Mouse (Mus musculus) forebrain, embryonic 13.5 days (tissue): ENCODE measurements around the gene Pih1d1. TPM values are rescaled to one million over a fixed set of nuclear protein-coding genes. Genes with fewer than 3 reads are reported as not detected.
A peak's percentile ranks its signal among the peaks of the same experiment; 100 is the strongest.
"Not testable (repeated sequence)": the region's sequence is repeated elsewhere in the genome, so short reads cannot be mapped to it uniquely, and the experiment has no call there.

Source experiments
- ATAC-seq: fragments of 200-750 bp; cut with Nextera tagmentation; 2 replicates; pipeline ENCODE4 v1.8.0; 2017
- H3K27ac ChIP-seq: fragments of 300-500 bp; sonication (generic); 2 replicates; pipeline ENCODE4 v1.5.1; 2015; ENCODE audit warnings: inconsistent platforms, mild to moderate bottlenecking, moderate library complexity
- H3K27me3 ChIP-seq: fragments of 300-500 bp; sonication (generic); 2 replicates; pipeline ENCODE4 v1.6.1; 2015; ENCODE audit warnings: mild to moderate bottlenecking, inconsistent platforms
- H3K36me3 ChIP-seq: fragments of 300-500 bp; sonication (generic); 2 replicates; pipeline ENCODE4 v1.6.1; 2015; ENCODE audit warnings: mild to moderate bottlenecking, inconsistent platforms; ENCODE audit not compliant: poor library complexity, severe bottlenecking
- H3K4me1 ChIP-seq: fragments of 300-500 bp; sonication (generic); 2 replicates; pipeline ENCODE4 v1.6.1; 2015; ENCODE audit warnings: inconsistent platforms
- H3K4me2 ChIP-seq: fragments of 300-500 bp; sonication (generic); 2 replicates; pipeline ENCODE4 v1.6.1; 2015; ENCODE audit warnings: inconsistent platforms, mild to moderate bottlenecking, moderate library complexity
- H3K4me3 ChIP-seq: fragments of 300-500 bp; sonication (generic); 2 replicates; pipeline ENCODE4 v1.5.1; 2015; ENCODE audit warnings: mild to moderate bottlenecking, inconsistent platforms
- H3K9ac ChIP-seq: fragments of 300-500 bp; sonication (generic); 2 replicates; pipeline ENCODE4 v1.6.1; 2015; ENCODE audit warnings: mild to moderate bottlenecking, inconsistent platforms
- H3K9me3 ChIP-seq: fragments of 300-500 bp; sonication (generic); replicated peaks from 2 replicates; pipeline ENCODE4 v1.6.1; 2016; ENCODE audit warnings: inconsistent platforms
- WGBS: fragments of 180-500 bp; shearing (Covaris S2); methylation state at CpG from one replicate; pipeline ENCODE4 v1.1.7; 2015; 5-methylcytosine and 5-hydroxymethylcytosine counted together
- polyA plus RNA-seq: library from polyadenylated mRNA; unstranded; fragments of >200 nt; fragmentation: Nextera tagmentation; extraction: Ambion mirVana; gene quantifications from 2 replicates; pipeline ENCODE4 v1.2.1, GENCODE M21; 2015

The Pih1d1 gene
- polyA plus RNA-seq, 1 experiment from 2014 or later = 97.5 TPM

DNA sequence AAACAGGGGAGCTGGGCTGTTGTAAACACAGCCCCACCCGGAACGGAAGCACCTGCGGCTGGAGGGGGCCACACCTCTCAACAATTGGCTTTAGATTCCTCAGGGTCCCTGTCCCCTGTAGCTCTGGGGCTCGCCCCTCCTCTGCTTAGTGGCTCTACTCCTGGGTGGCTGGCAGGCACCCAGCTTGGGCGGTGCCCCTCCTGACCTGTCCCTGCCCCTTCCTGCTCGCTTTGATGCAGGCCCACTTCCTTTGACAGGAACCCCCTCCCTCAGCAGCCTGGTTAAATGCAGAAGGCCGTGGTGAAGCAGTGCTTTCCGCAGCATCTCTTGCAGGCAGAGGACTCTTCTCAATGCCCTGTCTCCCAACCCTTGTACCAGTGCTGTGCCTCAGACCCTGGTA lies 32.7 kb upstream of the Pih1d1 start:
- Histone ChIP-seq H3K36me3 (peaks cover 74% of the 10 kb centered on the region), H3K27ac (peak overlapping the region; percentile 8; the same call in 1 of the 2 replicates), H3K4me3 (no peak overlapping the region), H3K9me3 (no peaks in the 10 kb centered on the region), H3K4me2 (no peak overlapping the region), H3K4me1 (peaks cover 35% of the 10 kb centered on the region), H3K27me3 (no peaks in the 10 kb centered on the region), H3K9ac (peak overlapping the region; percentile 17; the same call in 1 of the 2 replicates)
- ATAC-seq = no peak
- 85% methylated on average over 8 of the region's 8 CpGs for WGBS

DNA sequence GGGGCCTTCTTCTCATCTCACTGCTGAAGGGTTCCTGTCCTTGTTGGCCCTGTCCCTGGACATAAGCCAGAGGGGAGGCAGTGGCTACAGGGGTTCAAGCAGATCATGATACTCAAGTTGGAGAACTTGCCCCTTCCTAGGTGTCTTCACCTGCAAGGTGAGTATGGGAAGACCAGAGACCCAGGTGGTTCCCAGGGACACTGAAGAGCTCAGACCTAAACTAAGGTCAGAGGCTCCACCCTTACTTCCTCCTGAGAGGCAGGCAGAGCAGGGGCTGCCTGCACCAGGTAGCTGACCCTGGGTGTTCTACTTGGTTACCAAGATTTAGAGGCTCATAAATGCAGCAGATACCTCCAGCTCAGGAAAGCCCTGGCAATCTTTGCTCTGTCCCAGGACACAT lies 32.1 kb upstream of the Pih1d1 start:
- no peak overlapping the region for H3K27ac ChIP-seq
- H3K4me1 ChIP-seq = peaks cover 41% of the 10 kb centered on the region
- H3K36me3 ChIP-seq = peaks cover 79% of the 10 kb centered on the region
- peak overlapping the region; percentile 17; the same call in 1 of the 2 replicates for H3K9ac ChIP-seq
- ATAC-seq = no peak
- H3K4me3 ChIP-seq = no peak overlapping the region
- no peaks in the 10 kb centered on the region for H3K27me3 ChIP-seq
- H3K4me2 ChIP-seq = no peak overlapping the region; the same call in 1 of the 2 replicates
- H3K9me3 ChIP-seq = no peaks in the 10 kb centered on the region

DNA sequence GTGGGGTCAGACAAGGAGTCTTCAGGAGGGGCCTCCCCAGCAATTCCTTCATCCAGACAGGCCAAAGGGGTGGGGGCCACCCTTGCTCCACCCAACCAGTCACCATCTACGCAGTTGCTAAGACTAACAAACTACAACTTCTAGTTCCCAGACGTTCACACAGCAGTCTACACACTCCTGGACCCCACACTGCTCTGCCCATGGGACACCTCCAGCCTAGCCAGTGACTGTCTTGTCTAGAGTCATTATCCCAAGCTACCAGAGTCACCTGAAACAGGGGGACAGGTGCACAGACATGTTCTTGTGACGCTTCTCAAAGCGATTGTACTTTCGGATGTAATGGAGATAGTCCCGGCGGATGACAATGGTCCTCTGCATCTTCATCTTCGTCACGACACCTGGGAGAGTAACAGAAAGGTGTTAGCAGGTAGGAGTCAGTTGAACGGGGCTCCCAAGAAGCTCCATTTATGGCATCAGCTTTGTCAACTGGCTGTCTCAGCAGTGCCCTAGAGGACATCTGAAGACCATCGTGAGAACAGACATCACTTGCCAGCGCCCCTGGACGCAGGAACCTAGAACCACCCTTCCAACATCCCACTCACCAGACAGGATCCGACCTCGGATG lies 31.4 kb upstream of the Pih1d1 start:
- Histone ChIP-seq H3K27me3 (no peaks in the 10 kb centered on the region), H3K36me3 (peaks cover 82% of the 10 kb centered on the region), H3K4me2 (peak overlapping the region; percentile 77), H3K4me3 (peak overlapping the region; percentile 97), H3K9ac (peak overlapping the region; percentile 99), H3K9me3 (no peaks in the 10 kb centered on the region), H3K4me1 (peaks cover 48% of the 10 kb centered on the region), H3K27ac (no peak overlapping the region)
- 87% methylated on average over 15 of the region's 15 CpGs for WGBS
- ATAC-seq = no peak

DNA sequence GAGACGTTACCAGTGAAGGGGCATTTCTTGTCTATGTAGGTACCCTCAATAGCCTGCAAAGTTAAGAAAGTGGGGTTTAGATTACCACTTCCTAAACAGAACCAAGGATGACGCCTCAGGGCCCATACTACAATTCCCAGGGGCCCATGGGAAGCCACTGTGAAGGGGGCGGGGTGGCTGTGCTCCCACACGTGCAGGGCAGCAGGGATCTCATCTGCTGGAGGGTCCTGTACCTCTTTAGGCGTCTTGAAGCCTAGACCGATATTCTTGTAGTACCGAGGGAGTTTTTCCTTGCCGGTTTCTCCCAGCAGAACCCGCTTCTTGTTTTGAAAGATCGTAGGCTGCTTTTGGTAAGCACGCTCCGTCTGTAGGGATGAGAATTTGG lies 30.9 kb upstream of the Pih1d1 start:
- H3K27me3 ChIP-seq = no peaks in the 10 kb centered on the region
- H3K9ac ChIP-seq = peak overlapping the region; percentile 99
- H3K4me1 ChIP-seq = peaks cover 49% of the 10 kb centered on the region
- peaks cover 77% of the 10 kb centered on the region for H3K36me3 ChIP-seq
- 0 out of 2 replicates have a peak overlapping the region, but pooled peaks have one; percentile 26 for H3K27ac ChIP-seq
- H3K9me3 ChIP-seq = no peaks in the 10 kb centered on the region
- ATAC-seq = no peak
- peak overlapping the region; percentile 77 for H3K4me2 ChIP-seq
- WGBS = 25% methylated on average over 12 of the region's 12 CpGs
- peak overlapping the region; percentile 97 for H3K4me3 ChIP-seq

DNA sequence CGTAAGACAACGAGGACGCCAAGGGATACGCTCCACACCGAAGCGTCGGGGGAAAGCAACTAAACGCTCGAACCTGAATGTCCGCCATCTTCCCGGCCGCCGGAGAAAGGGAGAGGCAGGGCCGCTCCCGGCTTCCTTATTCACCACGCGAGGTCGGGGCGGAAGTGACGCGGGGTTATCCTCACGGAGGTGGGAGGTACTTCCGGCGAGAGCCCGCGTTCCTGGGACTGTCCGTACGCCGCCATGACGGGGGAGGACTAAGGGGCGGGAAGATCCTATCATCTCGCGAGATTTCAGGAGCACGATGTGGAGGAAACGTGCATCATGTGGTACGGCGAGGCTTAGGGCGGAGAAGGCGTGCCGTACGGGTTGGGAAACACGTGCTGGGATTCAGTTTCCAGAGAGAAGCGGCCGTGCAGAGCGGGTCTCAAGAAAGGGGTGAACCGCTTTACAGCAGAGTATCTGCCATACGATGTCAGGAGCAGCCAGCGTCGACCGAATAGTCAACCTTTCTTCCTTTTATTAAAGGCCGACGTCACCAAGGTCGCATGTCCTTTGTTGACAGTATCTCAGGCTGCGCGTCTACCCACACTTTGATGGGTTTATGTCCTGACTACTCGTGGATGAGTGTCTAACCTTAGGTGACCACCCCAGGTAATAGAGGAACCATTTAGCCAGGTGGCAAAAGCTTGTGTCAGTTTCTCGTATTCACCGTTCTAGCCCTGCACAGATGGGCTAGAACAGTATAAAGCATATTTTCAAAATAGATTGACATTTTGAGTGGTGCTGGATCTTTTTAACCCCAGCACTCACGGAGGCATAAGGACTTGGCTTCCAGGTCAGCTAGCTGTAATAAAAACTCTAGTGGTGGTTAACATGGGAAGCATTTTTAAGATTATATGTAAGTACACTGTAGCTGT lies 29.6 kb upstream of the Pih1d1 start, which contains the start of gene Rps11:
Gene Rps11, minus strand, starts transcription at position 216 of the 920 bp plus-strand sequence.
- peak within 1 kb of the TSS; percentile 77 for H3K4me2 ChIP-seq
- peaks cover 52% of the 10 kb centered on the region for H3K4me1 ChIP-seq
- H3K36me3 ChIP-seq = peaks cover 64% of the 10 kb centered on the region
- H3K27me3 ChIP-seq = no peaks in the 10 kb centered on the region
- H3K4me3 ChIP-seq = peak within 1 kb of the TSS; percentile 97
- peak within 1 kb of the TSS; percentile 89 for H3K27ac ChIP-seq
- H3K9me3 ChIP-seq = no peaks in the 10 kb centered on the region
- ATAC-seq = peak; percentile 86
- under 1% methylated on average over 59 of the region's 59 CpGs for WGBS
- peak within 1 kb of the TSS; percentile 99 for H3K9ac ChIP-seq

DNA sequence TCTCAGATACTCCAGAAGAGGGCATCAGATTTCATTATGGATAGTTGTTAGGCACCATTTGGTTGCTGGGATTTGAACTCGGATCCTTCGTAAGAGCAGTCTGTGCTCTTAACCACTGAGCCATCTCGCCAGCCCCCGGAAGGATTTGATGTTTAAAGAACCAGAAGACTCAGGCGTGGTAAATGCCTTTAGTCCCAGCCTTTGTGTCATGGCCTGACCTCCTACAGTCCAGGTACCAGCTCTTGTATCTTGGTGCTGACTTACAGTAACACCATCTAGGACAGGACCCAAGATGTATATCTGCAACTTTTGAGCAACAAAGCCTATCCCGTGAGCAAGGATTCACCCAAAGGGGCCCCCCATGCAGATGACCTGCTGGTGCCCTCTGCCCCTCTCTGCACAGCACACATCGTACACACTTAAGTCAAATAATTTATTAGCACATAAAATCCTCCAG lies 28.9 kb upstream of the Pih1d1 start:
- H3K4me3 ChIP-seq = peak overlapping the region; percentile 97; the same call in 1 of the 2 replicates
- H3K9me3 ChIP-seq = no peaks in the 10 kb centered on the region
- H3K27ac ChIP-seq = peak overlapping the region; percentile 89
- peaks cover 57% of the 10 kb centered on the region for H3K36me3 ChIP-seq
- ATAC-seq = no peak
- no peak overlapping the region for H3K9ac ChIP-seq
- peaks cover 58% of the 10 kb centered on the region for H3K4me1 ChIP-seq
- H3K4me2 ChIP-seq = peak overlapping the region; percentile 77
- 18% methylated on average over 7 of the region's 7 CpGs for WGBS
- no peaks in the 10 kb centered on the region for H3K27me3 ChIP-seq

DNA sequence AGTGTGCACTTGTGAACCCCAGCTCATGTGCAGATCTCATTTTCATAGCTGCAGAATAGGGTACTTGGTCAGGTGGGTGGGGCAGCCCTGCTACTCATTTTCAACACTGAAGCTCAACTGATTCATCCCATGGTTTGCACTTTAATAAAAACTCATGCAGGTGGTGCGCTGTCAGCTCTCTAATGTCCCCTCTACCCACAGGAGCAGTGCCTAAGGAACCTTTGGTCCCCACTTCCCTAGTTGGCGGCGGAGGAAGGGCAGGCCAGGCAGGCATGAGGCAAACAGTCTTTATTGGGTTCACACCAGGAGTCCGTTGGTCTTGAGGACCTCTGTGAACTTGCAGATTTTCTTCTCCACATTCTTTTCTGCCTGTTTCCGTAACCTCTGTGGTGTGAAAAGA lies 28.5 kb upstream of the Pih1d1 start:
- peak overlapping the region; percentile 90 for H3K4me2 ChIP-seq
- H3K9ac ChIP-seq = peak overlapping the region; percentile 98; the same call in 1 of the 2 replicates
- not testable (repeated sequence) for ATAC-seq, H3K27me3 ChIP-seq, H3K9me3 ChIP-seq
- H3K4me1 ChIP-seq = peaks cover 58% of the 10 kb centered on the region
- peak overlapping the region; percentile 89 for H3K27ac ChIP-seq
- peaks cover 52% of the 10 kb centered on the region for H3K36me3 ChIP-seq
- 65% methylated on average over 5 of the region's 5 CpGs for WGBS
- 0 out of 2 replicates have a peak overlapping the region, but pooled peaks have one; percentile 82 for H3K4me3 ChIP-seq

DNA sequence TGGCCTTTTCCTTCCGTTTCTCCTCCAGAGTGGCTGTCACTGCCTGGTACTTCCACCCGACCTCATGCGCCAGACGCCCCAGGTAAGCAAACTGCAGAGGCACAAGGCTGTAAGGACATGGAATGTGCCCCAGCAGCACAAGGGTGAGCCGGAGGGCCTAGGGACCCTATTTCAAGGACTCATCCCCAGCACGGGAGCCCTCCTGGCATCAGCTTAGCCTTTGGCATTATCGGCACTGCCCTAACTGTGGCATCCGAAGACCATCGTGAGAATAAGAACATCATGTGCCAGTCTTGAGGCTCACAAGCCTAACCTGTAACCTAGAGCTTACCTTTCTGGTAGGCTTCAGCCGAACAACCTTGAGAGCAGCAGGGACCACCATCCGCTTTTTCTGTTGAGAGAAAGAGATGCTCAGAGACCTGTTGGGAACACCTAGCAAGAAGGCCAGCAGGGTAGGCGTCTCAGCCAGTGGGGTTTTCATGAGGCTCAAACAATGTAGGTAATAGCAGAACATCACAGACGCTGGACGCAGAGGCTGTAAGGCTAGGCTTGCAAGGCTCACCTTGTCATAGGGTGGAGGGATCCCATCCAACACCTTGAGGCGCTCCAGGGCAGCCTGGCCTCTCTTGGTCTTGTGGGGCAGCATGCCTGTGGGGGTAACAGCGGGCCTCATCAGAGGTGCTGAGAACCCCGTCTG lies 27.8 kb upstream of the Pih1d1 start:
- Histone ChIP-seq H3K36me3 (peaks cover 46% of the 10 kb centered on the region), H3K4me2 (peak overlapping the region; percentile 90), H3K27ac (peak overlapping the region; percentile 89), H3K4me3 (peak overlapping the region; percentile 82), H3K9me3 (no peaks in the 10 kb centered on the region), H3K27me3 (no peaks in the 10 kb centered on the region), H3K9ac (peak overlapping the region; percentile 98), H3K4me1 (peaks cover 58% of the 10 kb centered on the region)
- ATAC-seq = no peak
- WGBS = 76% methylated on average over 17 of the region's 17 CpGs

DNA sequence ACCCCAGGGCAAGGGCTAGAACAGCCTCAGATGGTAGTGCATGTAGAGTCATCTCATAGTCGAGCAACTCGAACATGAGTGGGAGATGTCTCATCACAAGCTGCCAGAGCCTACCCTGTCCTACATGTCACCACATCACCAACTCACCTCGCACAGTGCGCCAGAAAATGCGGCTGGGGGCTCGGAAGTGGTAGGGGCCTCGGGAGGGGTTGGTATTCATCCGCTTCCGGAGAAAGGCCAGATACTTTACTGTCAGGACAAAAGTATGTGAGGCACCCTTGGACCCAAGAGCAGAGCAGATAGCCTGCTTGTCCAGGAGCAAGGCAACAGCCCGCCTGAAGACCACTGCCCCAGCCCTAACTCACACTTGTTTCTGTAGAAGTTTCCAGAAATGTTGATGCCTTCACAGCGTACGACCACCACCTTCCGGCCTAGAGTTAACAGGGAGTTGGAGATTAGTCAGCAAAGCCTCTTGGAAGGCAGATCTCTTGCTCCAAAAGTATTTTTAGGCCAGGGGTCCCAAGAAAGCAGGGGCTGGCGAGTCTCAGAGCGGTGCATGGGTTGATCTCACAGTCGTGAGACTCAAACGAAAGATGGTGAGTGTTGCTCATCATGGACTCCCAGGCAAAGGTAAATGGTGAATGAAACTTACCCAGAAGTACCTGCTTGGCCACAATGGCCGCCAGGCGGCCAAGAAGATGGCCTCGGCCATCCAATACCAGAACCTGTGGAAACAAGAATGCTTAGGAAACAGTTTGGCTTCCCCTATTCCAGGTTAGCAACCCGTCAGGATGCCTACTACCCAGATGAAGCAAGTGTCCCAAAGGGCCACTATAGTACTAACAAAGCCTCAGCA lies 27.0 kb upstream of the Pih1d1 start:
- 51% methylated on average over 21 of the region's 21 CpGs for WGBS
- Histone ChIP-seq H3K9ac (peak overlapping the region; percentile 98), H3K27me3 (no peaks in the 10 kb centered on the region), H3K4me1 (peaks cover 51% of the 10 kb centered on the region), H3K9me3 (no peaks in the 10 kb centered on the region), H3K4me2 (peak overlapping the region; percentile 90), H3K4me3 (peak overlapping the region; percentile 82), H3K36me3 (peaks cover 38% of the 10 kb centered on the region), H3K27ac (peak overlapping the region; percentile 89)
- ATAC-seq = no peak

DNA sequence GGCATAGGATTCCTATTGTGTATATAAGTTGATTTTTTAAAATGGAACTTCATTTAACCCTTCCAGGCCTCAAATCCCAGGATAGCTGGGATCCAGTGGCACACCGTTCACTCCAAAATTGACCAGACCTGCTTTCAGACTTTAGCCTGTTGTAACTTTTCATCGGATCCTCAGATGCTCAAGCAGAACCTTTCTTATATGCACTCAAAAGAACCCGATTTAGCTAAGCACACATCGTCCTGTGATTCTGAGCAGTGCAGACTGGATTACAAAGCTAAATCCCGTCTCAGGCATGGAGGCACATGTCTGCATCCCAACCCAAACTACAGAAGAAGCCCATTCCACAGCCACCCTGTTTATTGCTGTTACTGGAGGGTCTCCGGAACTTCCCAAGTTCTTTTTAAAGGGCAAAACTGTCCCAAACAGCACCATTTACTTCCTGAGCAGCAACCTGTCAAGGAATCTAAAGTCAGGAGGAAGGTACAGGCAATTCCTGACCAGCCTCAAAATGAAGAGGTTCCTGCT lies 26.3 kb upstream of the Pih1d1 start:
- Histone ChIP-seq H3K4me3 (peak overlapping the region; percentile 82), H3K36me3 (peaks cover 31% of the 10 kb centered on the region), H3K4me1 (peaks cover 44% of the 10 kb centered on the region), H3K4me2 (peak overlapping the region; percentile 90), H3K9me3 (no peaks in the 10 kb centered on the region), H3K27ac (peak overlapping the region; percentile 89), H3K27me3 (no peaks in the 10 kb centered on the region), H3K9ac (peak overlapping the region; percentile 98)
- WGBS = 0% methylated on average over 6 of the region's 6 CpGs
- ATAC-seq = no peak
